Mouse (Mus musculus): ENCODE data around the gene AC170998.1.

DNA sequence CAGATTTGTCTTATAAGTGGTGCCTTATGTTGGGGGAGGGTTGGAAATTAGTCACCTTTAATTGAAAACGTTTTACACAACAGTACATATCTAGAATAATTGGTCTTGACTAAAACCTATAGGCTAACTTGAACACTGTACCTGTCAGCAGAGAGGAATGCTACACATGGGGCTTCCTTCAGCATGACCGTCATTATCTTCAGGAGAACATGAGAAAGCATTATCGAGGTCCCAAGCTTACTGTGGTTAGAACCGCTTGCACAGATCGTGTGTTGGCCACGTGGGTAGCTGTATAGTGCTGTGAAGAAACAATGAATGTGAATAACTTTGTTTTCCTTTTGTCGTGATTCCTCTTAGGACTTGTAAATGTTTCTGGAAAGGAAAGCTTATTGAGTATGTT is 26.1 kb upstream of the AC170998.1 start:
- TF ChIP-seq GATA1 (IDR thresholded peaks at IDR 0.05; ENCODE audit: borderline replicate concordance, low read length) (peak; percentile 16; the same call in 1 of the 3 replicates), FLI1 (IDR thresholded peaks at IDR 0.05; ENCODE audit: low read length) (no peak)
